Mouse (Mus musculus): ENCODE results near the gene Ercc1. TPM values are rescaled to one million over a fixed set of nuclear protein-coding genes. Genes with fewer than 3 reads are reported as not detected.

Ercc1 gene
- polyA plus RNA-seq, 1 experiment, result 53.8 TPM

DNA sequence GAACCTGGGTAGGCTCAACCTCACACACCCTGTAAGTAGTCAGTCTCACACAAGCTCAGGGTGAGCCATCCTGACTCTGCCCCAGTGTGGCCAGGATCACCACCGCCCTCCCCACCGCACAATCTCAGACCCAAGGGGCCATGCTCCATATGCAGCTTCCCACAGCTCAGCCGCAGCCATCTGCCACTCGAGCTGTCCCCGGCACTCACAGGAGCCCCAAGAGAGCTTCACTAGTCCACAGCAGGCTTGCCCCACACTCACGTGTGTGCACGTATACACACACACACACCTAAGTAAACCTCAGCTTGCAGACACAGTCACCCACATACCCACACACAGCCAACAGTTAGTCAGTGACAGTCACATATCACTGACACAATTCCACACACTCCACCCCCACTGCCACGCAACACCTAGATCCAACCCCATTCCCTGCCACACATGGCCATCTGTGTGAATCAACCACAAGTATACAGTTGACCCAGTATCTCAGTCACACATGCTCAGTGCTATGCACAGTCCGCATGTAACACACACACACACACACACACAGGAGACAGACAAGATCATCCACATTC is 58.0 kb downstream of the Ercc1 start:
- Histone ChIP-seq H3K27ac (ENCODE audit: insufficient read depth, low read length) (no peak overlapping the region), H3K4me1 (ENCODE audit: control insufficient read depth, insufficient read depth, low read length) (no peaks in the 10 kb centered on the region), H3K4me3 (ENCODE audit: insufficient read depth, low read length) (no peak overlapping the region)
- TF ChIP-seq CTCF (IDR thresholded peaks at IDR 0.05; ENCODE audit: extremely low read depth, insufficient read depth, low read length), result no peak
- no peak for TF ChIP-seq POLR2A (IDR thresholded peaks at IDR 0.05; ENCODE audit: extremely low read depth, insufficient read depth, low read length)

DNA sequence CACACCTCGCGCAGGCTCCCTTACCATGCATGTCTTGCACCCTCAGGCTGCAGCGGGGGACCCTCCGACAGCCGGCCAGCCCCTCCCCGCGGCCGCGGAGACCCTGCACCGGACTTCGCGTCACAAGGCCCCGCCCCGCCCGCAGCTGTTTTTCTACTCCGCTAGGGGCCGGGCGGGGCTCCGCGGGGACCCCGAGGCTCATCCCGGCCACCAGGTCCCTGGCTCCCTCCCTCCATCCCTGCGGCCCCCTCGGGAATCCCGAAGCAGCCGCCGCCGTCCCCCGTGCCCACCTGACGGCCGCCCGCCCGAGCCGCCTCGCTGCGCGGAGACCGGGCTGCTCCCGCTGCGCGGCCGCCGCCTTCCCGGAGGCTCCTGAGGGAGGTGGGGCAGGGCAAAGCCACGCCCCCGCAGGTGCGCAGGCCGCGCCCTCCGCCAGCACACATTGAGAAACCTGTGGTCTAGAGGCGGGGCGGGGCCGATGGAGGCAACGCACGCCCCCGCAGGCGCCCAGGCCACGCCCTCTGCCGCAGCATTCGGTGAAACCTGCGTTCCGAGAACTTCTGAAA is 59.2 kb downstream of the Ercc1 start, which contains the start of gene Klc3:
Klc3 (minus strand) TSS at position 374 of the 566 bp plus-strand sequence.
- Histone ChIP-seq H3K4me3 (ENCODE audit: insufficient read depth, low read length) (peak within 1 kb of the TSS; percentile 15; the same call in 1 of the 2 replicates), H3K4me1 (ENCODE audit: control insufficient read depth, insufficient read depth, low read length) (no peaks in the 10 kb centered on the region), H3K27ac (ENCODE audit: insufficient read depth, low read length) (no peak within 1 kb of the TSS)
- no peak for TF ChIP-seq CTCF (IDR thresholded peaks at IDR 0.05; ENCODE audit: extremely low read depth, insufficient read depth, low read length)
- TF ChIP-seq POLR2A (IDR thresholded peaks at IDR 0.05; ENCODE audit: extremely low read depth, insufficient read depth, low read length), result no peak

DNA sequence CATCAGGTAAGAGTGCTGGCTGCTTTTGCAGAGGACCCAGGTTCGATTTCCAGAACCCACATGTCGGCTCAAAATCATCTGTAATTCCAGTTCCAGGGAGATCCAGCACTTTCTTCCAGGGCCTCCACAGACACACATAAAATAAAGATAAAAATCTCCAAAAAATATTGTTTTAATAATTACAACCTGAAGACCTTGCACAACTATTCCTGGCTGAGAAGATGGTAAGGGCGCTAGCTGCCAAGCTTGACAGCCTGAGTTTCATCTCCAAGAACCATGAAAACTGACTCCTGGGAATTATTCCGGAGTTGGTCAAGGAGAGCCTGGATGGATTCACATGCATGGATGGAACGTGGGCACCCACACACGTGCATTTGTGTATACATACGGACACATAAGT is 59.9 kb downstream of the Ercc1 start, which contains the start of gene Ckm:
Ckm (plus strand) TSS at position 301 of the 400 bp plus-strand sequence.
- no peak within 1 kb of the TSS for H3K27ac ChIP-seq (ENCODE audit: insufficient read depth, low read length)
- H3K4me1 ChIP-seq (ENCODE audit: control insufficient read depth, insufficient read depth, low read length), result no peaks in the 10 kb centered on the region
- TF ChIP-seq CTCF (IDR thresholded peaks at IDR 0.05; ENCODE audit: extremely low read depth, insufficient read depth, low read length), result no peak
- TF ChIP-seq POLR2A (IDR thresholded peaks at IDR 0.05; ENCODE audit: extremely low read depth, insufficient read depth, low read length), result no peak
- peak within 1 kb of the TSS; percentile 15; the same call in 1 of the 2 replicates for H3K4me3 ChIP-seq (ENCODE audit: insufficient read depth, low read length)

DNA sequence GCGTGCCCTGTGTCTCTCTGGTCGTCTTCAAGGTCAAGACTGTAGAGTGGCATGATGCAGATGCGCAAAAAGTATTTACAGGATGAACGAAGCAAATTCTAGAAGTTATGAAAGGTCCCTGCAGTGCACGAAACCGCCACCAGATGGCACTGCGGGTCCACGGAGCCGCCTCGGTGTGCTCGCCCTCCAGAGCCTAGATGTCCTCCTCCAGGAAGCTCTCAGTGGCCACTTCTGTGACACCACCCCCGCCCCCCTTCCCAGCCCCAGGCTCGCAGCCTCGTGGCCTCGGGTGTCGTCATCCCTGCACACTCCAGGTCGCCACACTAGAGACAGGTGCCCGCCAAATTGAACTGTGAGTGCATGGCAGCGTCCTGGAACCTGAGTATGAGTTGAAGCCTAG is 60.8 kb downstream of the Ercc1 start:
- H3K4me1 ChIP-seq (ENCODE audit: control insufficient read depth, insufficient read depth, low read length), result no peaks in the 10 kb centered on the region
- TF ChIP-seq CTCF (IDR thresholded peaks at IDR 0.05; ENCODE audit: extremely low read depth, insufficient read depth, low read length), result peak; percentile 94
- no peak for TF ChIP-seq POLR2A (IDR thresholded peaks at IDR 0.05; ENCODE audit: extremely low read depth, insufficient read depth, low read length)
- no peak overlapping the region for H3K27ac ChIP-seq (ENCODE audit: insufficient read depth, low read length)
- no peak overlapping the region for H3K4me3 ChIP-seq (ENCODE audit: insufficient read depth, low read length)

Other genes starting within 250 kb of the Ercc1 start
- gene Gm4969, start 226.4 kb upstream of the Ercc1 start, polyA plus RNA-seq (2012; rRNA removed), result 0.70 and 1.1 TPM in 2 replicates
- gene Fbxo46, start 224.9 kb upstream of the Ercc1 start, polyA plus RNA-seq (2012; rRNA removed), result 8.2 and 8.6 TPM in 2 replicates
- gene Qpctl, start 195.5 kb upstream of the Ercc1 start, polyA plus RNA-seq (2012; rRNA removed), result 16.2 and 17.4 TPM in 2 replicates
- 88.2 and 92.1 TPM in 2 replicates for gene Snrpd2, start 195.1 kb upstream of the Ercc1 start, polyA plus RNA-seq (2012; rRNA removed)
- gene Gipr, start 178.7 kb upstream of the Ercc1 start, polyA plus RNA-seq (2012; rRNA removed), result 3.3 and 3.9 TPM in 2 replicates
- 156 and 157 TPM in 2 replicates for gene Eml2, start 168.4 kb upstream of the Ercc1 start, polyA plus RNA-seq (2012; rRNA removed)
- 6.1 and 6.5 TPM in 2 replicates for gene Gpr4, start 132.2 kb upstream of the Ercc1 start, polyA plus RNA-seq (2012; rRNA removed)
- gene Opa3, start 116.4 kb upstream of the Ercc1 start, polyA plus RNA-seq (2012; rRNA removed), result 41.0 and 41.5 TPM in 2 replicates
- 15.3 and 16.5 TPM in 2 replicates for gene Vasp, start 73.0 kb upstream of the Ercc1 start, polyA plus RNA-seq (2012; rRNA removed)
- 0.21 and 0.23 TPM in 2 replicates for gene Ppm1n, start 64.7 kb upstream of the Ercc1 start, polyA plus RNA-seq (2012; rRNA removed)
- gene Rtn2, start 62.2 kb upstream of the Ercc1 start, polyA plus RNA-seq (2012; rRNA removed), result 140 TPM in 2 replicates
- 5.1 and 7.1 TPM in 2 replicates for gene Fosb, start 34.7 kb upstream of the Ercc1 start, polyA plus RNA-seq (2012; rRNA removed)
- gene Cd3eap, start 14.7 kb downstream of the Ercc1 start, polyA plus RNA-seq (2012; rRNA removed), result 14.4 and 14.6 TPM in 2 replicates
- gene Ppp1r13l, start 15.0 kb downstream of the Ercc1 start, polyA plus RNA-seq (2012; rRNA removed), result 5.0 and 5.4 TPM in 2 replicates
- gene Ercc2, start 37.2 kb downstream of the Ercc1 start, polyA plus RNA-seq (2012; rRNA removed), result 41.4 and 48.3 TPM in 2 replicates
- 2.9 and 3.0 TPM in 2 replicates for gene Klc3, start 59.3 kb downstream of the Ercc1 start, polyA plus RNA-seq (2012; rRNA removed)
- gene Ckm, start 60.0 kb downstream of the Ercc1 start, polyA plus RNA-seq (2012; rRNA removed), result 0.66 TPM in 1 of 2 replicates, not detected in the other
- 52.0 and 55.4 TPM in 2 replicates for gene Mark4, start 114.0 kb downstream of the Ercc1 start, polyA plus RNA-seq (2012; rRNA removed)
- gene Exoc3l2, start 118.6 kb downstream of the Ercc1 start, polyA plus RNA-seq (2012; rRNA removed), result 0.06 and 0.23 TPM in 2 replicates
- 7.6 and 7.9 TPM in 2 replicates for gene Bloc1s3, start 163.6 kb downstream of the Ercc1 start, polyA plus RNA-seq (2012; rRNA removed)
- 22.6 TPM in 2 replicates for gene Trappc6a, start 163.6 kb downstream of the Ercc1 start, polyA plus RNA-seq (2012; rRNA removed)
- gene Nkpd1, start 173.1 kb downstream of the Ercc1 start, polyA plus RNA-seq (2012; rRNA removed), result 0.98 and 1.1 TPM in 2 replicates
- 152 and 153 TPM in 2 replicates for gene Ppp1r37, start 218.3 kb downstream of the Ercc1 start, polyA plus RNA-seq (2012; rRNA removed)
- gene Zfp296, start 232.5 kb downstream of the Ercc1 start, polyA plus RNA-seq (2012; rRNA removed), result 2.9 and 3.3 TPM in 2 replicates
- gene Gemin7, start 232.8 kb downstream of the Ercc1 start, polyA plus RNA-seq (2012; rRNA removed), result 54.2 and 57.8 TPM in 2 replicates

Data from cortical plate, adult 2 months (tissue).